Mouse (Mus musculus) embryonic fibroblast, embryonic 13.5 days (primary cell): Measurements from ENCODE around the gene Moxd1. TPM values are rescaled to one million over a fixed set of nuclear protein-coding genes. Genes with fewer than 3 reads are reported as not detected.
"Not testable (repeated sequence)": the region's sequence is repeated elsewhere in the genome, so short reads cannot be mapped to it uniquely, and the experiment has no call there.

Source experiments
- H3K27ac ChIP-seq: 2 replicates; pipeline ENCODE4 v1.5.1; 2012; ENCODE audit warnings: low read length, control low read depth, inconsistent platforms; ENCODE audit not compliant: insufficient read depth
- H3K4me1 ChIP-seq: 2 replicates; pipeline ENCODE4 v1.6.1; 2011; ENCODE audit warnings: low read length; ENCODE audit not compliant: control insufficient read depth, insufficient read depth
- H3K4me3 ChIP-seq: 2 replicates; pipeline ENCODE4 v1.5.1; 2011; ENCODE audit warnings: mild to moderate bottlenecking, control low read depth, low read length; ENCODE audit not compliant: insufficient read depth
- CTCF ChIP-seq: IDR thresholded peaks from 2 replicates; pipeline ENCODE4 v1.5.1; 2011; ENCODE audit warnings: mild to moderate bottlenecking, control low read depth, low read length, moderate library complexity, borderline replicate concordance; ENCODE audit not compliant: insufficient read depth
- POLR2A ChIP-seq: IDR thresholded peaks from 2 replicates; pipeline ENCODE4 v1.6.1; 2011; ENCODE audit warnings: low read depth, mild to moderate bottlenecking, control low read depth, low read length, moderate library complexity
- polyA plus RNA-seq: library from polyadenylated mRNA; stranded (reverse); fragments of >200 nt; gene quantifications from 2 replicates; pipeline ENCODE4 v1.2.4, GENCODE M21; 2011; ENCODE audit warnings: low read depth; ENCODE audit not compliant: missing spikeins, insufficient read length

The Moxd1 gene
- polyA plus RNA-seq, 1 experiment, result 40.2 TPM

- TF ChIP-seq CTCF (no peak), POLR2A (no peak)
- Histone ChIP-seq H3K27ac (no peak overlapping the region), H3K4me3 (no peak overlapping the region), H3K4me1 (no peaks in the 10 kb centered on the region)
Observed at GRCm38 (mm10) chr10:24317126-24317836, 94.0 kb downstream of the Moxd1 start.

GRCm38 (mm10) chr10:24320326-24320725 lies 97.0 kb downstream of the Moxd1 start:
- TF ChIP-seq POLR2A (no peak), CTCF (no peak)
- Histone ChIP-seq H3K27ac (no peak overlapping the region), H3K4me3 (no peak overlapping the region), H3K4me1 (no peaks in the 10 kb centered on the region)

GRCm38 (mm10) chr10:24323066-24323465 lies 99.7 kb downstream of the Moxd1 start:
- TF ChIP-seq POLR2A, result no peak
- TF ChIP-seq CTCF, result no peak
- no peaks in the 10 kb centered on the region for H3K4me1 ChIP-seq
- H3K4me3 ChIP-seq, result no peak overlapping the region
- H3K27ac ChIP-seq, result no peak overlapping the region

GRCm38 (mm10) chr10:24327265-24327664 lies 103.9 kb downstream of the Moxd1 start:
- H3K27ac ChIP-seq, H3K4me1 ChIP-seq, H3K4me3 ChIP-seq: not testable (repeated sequence)

- Histone ChIP-seq H3K4me3 (no peak overlapping the region), H3K27ac (no peak overlapping the region), H3K4me1 (no peaks in the 10 kb centered on the region)
- no peak for TF ChIP-seq CTCF
- no peak for TF ChIP-seq POLR2A
Observed at GRCm38 (mm10) chr10:24332799-24333198, 109.5 kb downstream of the Moxd1 start.

GRCm38 (mm10) chr10:24339593-24340143 lies 116.4 kb downstream of the Moxd1 start:
- Histone ChIP-seq H3K27ac (no peak overlapping the region), H3K4me1 (peaks cover 4% of the 10 kb centered on the region), H3K4me3 (no peak overlapping the region)
- TF ChIP-seq POLR2A (no peak), CTCF (no peak)

GRCm38 (mm10) chr10:24340551-24341213 lies 117.4 kb downstream of the Moxd1 start:
- Histone ChIP-seq H3K4me1 (peaks cover 4% of the 10 kb centered on the region), H3K27ac (peak overlapping the region; percentile 27; the same call in 1 of the 2 replicates), H3K4me3 (no peak overlapping the region)
- TF ChIP-seq CTCF, result no peak
- TF ChIP-seq POLR2A, result no peak

GRCm38 (mm10) chr10:24341214-24341589 lies 117.9 kb downstream of the Moxd1 start:
- H3K27ac ChIP-seq, result peak overlapping the region; percentile 27; the same call in 1 of the 2 replicates
- no peak overlapping the region for H3K4me3 ChIP-seq
- H3K4me1 ChIP-seq, result peaks cover 4% of the 10 kb centered on the region
- TF ChIP-seq POLR2A (no peak), CTCF (no peak)

- peaks cover 4% of the 10 kb centered on the region for H3K4me1 ChIP-seq
- no peak for TF ChIP-seq CTCF
- TF ChIP-seq POLR2A, result no peak
- H3K27ac ChIP-seq, result no peak overlapping the region; the same call in 1 of the 2 replicates
- H3K4me3 ChIP-seq, result no peak overlapping the region
Observed at GRCm38 (mm10) chr10:24343068-24343467, 119.8 kb downstream of the Moxd1 start.

Other genes with a start within 250 kb of the Moxd1 start
- not detected in 2 replicates for gene Taar6, start 237.9 kb upstream of the Moxd1 start, polyA plus RNA-seq
- not detected in 2 replicates for gene Taar7a, start 230.0 kb upstream of the Moxd1 start, polyA plus RNA-seq
- gene Taar7b, start 223.6 kb upstream of the Moxd1 start, polyA plus RNA-seq, result not detected in 2 replicates
- gene Taar7d, start 196.3 kb upstream of the Moxd1 start, polyA plus RNA-seq, result not detected in 2 replicates
- gene Taar7e, start 185.9 kb upstream of the Moxd1 start, polyA plus RNA-seq, result not detected in 2 replicates
- gene Taar7f, start 174.0 kb upstream of the Moxd1 start, polyA plus RNA-seq, result not detected in 2 replicates
- not detected in 2 replicates for gene Taar8a, start 147.0 kb upstream of the Moxd1 start, polyA plus RNA-seq
- gene Taar8b, start 131.2 kb upstream of the Moxd1 start, polyA plus RNA-seq, result not detected in 2 replicates
- gene Taar8c, start 121.6 kb upstream of the Moxd1 start, polyA plus RNA-seq, result not detected in 2 replicates
- not detected in 2 replicates for gene Taar9, start 114.0 kb upstream of the Moxd1 start, polyA plus RNA-seq
- 93.6 and 103 TPM in 2 replicates for gene Stx7, start 74.2 kb upstream of the Moxd1 start, polyA plus RNA-seq